Mouse (Mus musculus): ENCODE measurements at regions not wholly inside any gene's neighbourhood (a gene's known extent, or its start where the extent isn't known, plus 50 kb on each side); places are given as distances from the start of the nearest gene placed in this dataset.

- no peak for TF ChIP-seq CTCF (IDR thresholded peaks at IDR 0.05; ENCODE audit: control insufficient read depth, insufficient read depth, insufficient replicate concordance, low read depth, low read length)
- no peak for TF ChIP-seq POLR2A (IDR thresholded peaks at IDR 0.05; ENCODE audit: control insufficient read depth, low read depth, low read length)
These were observed 1039.5 kb downstream of the Ttll7 start for GRCm38 (mm10) chr3:147891682-147892081.

All from testis, adult 2 months (tissue).